Mouse (Mus musculus) liver, embryonic 15.5 days (tissue): ENCODE results near the gene Uhrf1bp1l. TPM values are rescaled to one million over a fixed set of nuclear protein-coding genes. Genes with fewer than 3 reads are reported as not detected.

Experiments
- ATAC-seq: fragments of 200-750 bp; cut with Nextera tagmentation; 2 replicates; pipeline ENCODE4 v1.8.0; 2017; ENCODE audit warnings: moderate number of reproducible peaks, mild to moderate bottlenecking, moderate library complexity; ENCODE audit not compliant: insufficient read depth
- H3K27ac ChIP-seq: fragments of 300-500 bp; sonication (generic); replicated peaks from 2 replicates; pipeline ENCODE4 v1.5.1; 2015; ENCODE audit warnings: mild to moderate bottlenecking, inconsistent platforms
- H3K27me3 ChIP-seq: fragments of 300-500 bp; sonication (generic); 2 replicates; pipeline ENCODE4 v1.6.1; 2015; ENCODE audit warnings: mild to moderate bottlenecking, inconsistent platforms
- H3K36me3 ChIP-seq: fragments of 300-500 bp; sonication (generic); replicated peaks from 2 replicates; pipeline ENCODE4 v1.6.1; 2015; ENCODE audit warnings: moderate library complexity, mild to moderate bottlenecking, inconsistent platforms
- H3K4me1 ChIP-seq: fragments of 300-500 bp; sonication (generic); replicated peaks from 2 replicates; pipeline ENCODE4 v1.6.1; 2015; ENCODE audit warnings: inconsistent platforms
- H3K4me2 ChIP-seq: fragments of 300-500 bp; sonication (generic); 2 replicates; pipeline ENCODE4 v1.6.1; 2015; ENCODE audit warnings: moderate library complexity, mild to moderate bottlenecking, inconsistent platforms
- H3K4me3 ChIP-seq: fragments of 300-500 bp; sonication (generic); replicated peaks from 2 replicates; pipeline ENCODE4 v1.5.1; 2015; ENCODE audit warnings: mild to moderate bottlenecking, inconsistent platforms
- H3K9ac ChIP-seq: fragments of 300-500 bp; sonication (generic); 2 replicates; pipeline ENCODE4 v1.6.1; 2015; ENCODE audit warnings: moderate library complexity, mild to moderate bottlenecking, inconsistent platforms
- H3K9me3 ChIP-seq: fragments of 300-500 bp; sonication (generic); replicated peaks from 2 replicates; pipeline ENCODE4 v1.6.1; 2016; ENCODE audit warnings: inconsistent platforms
- WGBS: fragments of 180-500 bp; shearing (Covaris S2); methylation state at CpG from one replicate; pipeline ENCODE4 v1.1.7; 2015; ENCODE audit warnings: mixed read lengths; ENCODE audit not compliant: insufficient replicate concordance; 5-methylcytosine and 5-hydroxymethylcytosine counted together
- polyA plus RNA-seq: library from polyadenylated mRNA; unstranded; fragments of >200 nt; fragmentation: Nextera tagmentation; extraction: Ambion mirVana; gene quantifications from 2 replicates; pipeline ENCODE4 v1.2.1, GENCODE M21; 2015

The Uhrf1bp1l gene
- polyA plus RNA-seq, 1 experiment from 2014 or later, result 11.1 TPM

GRCm38 (mm10) chr10:89744341-89744740 is 450 bp upstream of the Uhrf1bp1l start:
- peak overlapping the region; percentile 76 for H3K4me3 ChIP-seq
- 7% methylated on average over 3 of the region's 3 CpGs for WGBS
- peaks cover 36% of the 10 kb centered on the region for H3K4me1 ChIP-seq
- H3K4me2 ChIP-seq, result peak overlapping the region; percentile 96
- H3K27me3 ChIP-seq, result no peaks in the 10 kb centered on the region; the same call in 1 of the 2 replicates
- H3K36me3 ChIP-seq, result no peaks in the 10 kb centered on the region
- no peak for ATAC-seq
- H3K9me3 ChIP-seq, result no peaks in the 10 kb centered on the region
- H3K27ac ChIP-seq, result no peak overlapping the region
- 0 out of 2 replicates have a peak overlapping the region, but pooled peaks have one; percentile 81 for H3K9ac ChIP-seq

GRCm38 (mm10) chr10:89745666-89746020 is 852 bp downstream of the Uhrf1bp1l start:
- peak overlapping the region; percentile 83 for H3K27ac ChIP-seq
- no peaks in the 10 kb centered on the region for H3K9me3 ChIP-seq
- ATAC-seq, result no peak
- H3K4me3 ChIP-seq, result peak overlapping the region; percentile 76
- peak overlapping the region; percentile 96 for H3K4me2 ChIP-seq
- under 1% methylated on average over 14 of the region's 14 CpGs for WGBS
- peaks cover 39% of the 10 kb centered on the region for H3K4me1 ChIP-seq
- no peaks in the 10 kb centered on the region; the same call in 1 of the 2 replicates for H3K27me3 ChIP-seq
- H3K36me3 ChIP-seq, result no peaks in the 10 kb centered on the region
- H3K9ac ChIP-seq, result peak overlapping the region; percentile 81

GRCm38 (mm10) chr10:89746581-89746980 is 1.8 kb downstream of the Uhrf1bp1l start:
- peaks cover 39% of the 10 kb centered on the region for H3K4me1 ChIP-seq
- 63% methylated on average over 3 of the region's 3 CpGs for WGBS
- H3K9me3 ChIP-seq, result no peaks in the 10 kb centered on the region
- H3K4me2 ChIP-seq, result no peak overlapping the region; the same call in 1 of the 2 replicates
- H3K9ac ChIP-seq, result no peak overlapping the region
- no peaks in the 10 kb centered on the region for H3K36me3 ChIP-seq
- no peaks in the 10 kb centered on the region for H3K27me3 ChIP-seq
- H3K4me3 ChIP-seq, result no peak overlapping the region
- ATAC-seq, result no peak
- no peak overlapping the region for H3K27ac ChIP-seq

GRCm38 (mm10) chr10:89747221-89747905 is 2.6 kb downstream of the Uhrf1bp1l start:
- Histone ChIP-seq H3K27ac (no peak overlapping the region), H3K36me3 (no peaks in the 10 kb centered on the region), H3K9me3 (no peaks in the 10 kb centered on the region), H3K4me2 (no peak overlapping the region), H3K4me3 (no peak overlapping the region), H3K9ac (no peak overlapping the region), H3K27me3 (no peaks in the 10 kb centered on the region), H3K4me1 (peaks cover 46% of the 10 kb centered on the region)
- 69% methylated on average over 8 of the region's 8 CpGs for WGBS
- no peak for ATAC-seq

- Histone ChIP-seq H3K9ac (no peak overlapping the region), H3K27ac (no peak overlapping the region), H3K27me3 (no peaks in the 10 kb centered on the region), H3K36me3 (no peaks in the 10 kb centered on the region), H3K4me1 (peaks cover 50% of the 10 kb centered on the region), H3K4me3 (no peak overlapping the region), H3K4me2 (no peak overlapping the region), H3K9me3 (no peaks in the 10 kb centered on the region)
- ATAC-seq, result no peak
- WGBS, result 63% methylated on average over 1 of the region's 1 CpGs
Measured at GRCm38 (mm10) chr10:89747911-89748310, 3.1 kb downstream of the Uhrf1bp1l start.

- H3K36me3 ChIP-seq, result no peaks in the 10 kb centered on the region
- no peak overlapping the region for H3K27ac ChIP-seq
- WGBS, result 65% methylated on average over 2 of the region's 2 CpGs
- peaks cover 51% of the 10 kb centered on the region for H3K4me1 ChIP-seq
- no peak for ATAC-seq
- H3K4me3 ChIP-seq, result no peak overlapping the region
- no peak overlapping the region for H3K4me2 ChIP-seq
- no peaks in the 10 kb centered on the region for H3K27me3 ChIP-seq
- no peak overlapping the region for H3K9ac ChIP-seq
- H3K9me3 ChIP-seq, result no peaks in the 10 kb centered on the region
Measured at GRCm38 (mm10) chr10:89748619-89749018, 3.8 kb downstream of the Uhrf1bp1l start.

- peak; percentile 43; the same call in 1 of the 2 replicates for ATAC-seq
- H3K27me3 ChIP-seq, result no peaks in the 10 kb centered on the region
- H3K9me3 ChIP-seq, result no peaks in the 10 kb centered on the region
- peak overlapping the region; percentile 31 for H3K27ac ChIP-seq
- peaks cover 39% of the 10 kb centered on the region for H3K4me1 ChIP-seq
- H3K4me3 ChIP-seq, result no peak overlapping the region
- no peak overlapping the region for H3K9ac ChIP-seq
- 67% methylated on average over 5 of the region's 5 CpGs for WGBS
- no peaks in the 10 kb centered on the region for H3K36me3 ChIP-seq
- H3K4me2 ChIP-seq, result no peak overlapping the region
Measured at GRCm38 (mm10) chr10:89751069-89751468, 6.3 kb downstream of the Uhrf1bp1l start.

GRCm38 (mm10) chr10:89755231-89755630 is 10.4 kb downstream of the Uhrf1bp1l start:
- WGBS, result 71% methylated on average over 4 of the region's 4 CpGs
- H3K27ac ChIP-seq, result no peak overlapping the region
- no peaks in the 10 kb centered on the region for H3K27me3 ChIP-seq
- ATAC-seq, result no peak
- no peak overlapping the region for H3K4me3 ChIP-seq
- H3K4me2 ChIP-seq, result no peak overlapping the region
- H3K36me3 ChIP-seq, result no peaks in the 10 kb centered on the region
- H3K9ac ChIP-seq, result no peak overlapping the region
- peaks cover 17% of the 10 kb centered on the region for H3K4me1 ChIP-seq
- H3K9me3 ChIP-seq, result no peaks in the 10 kb centered on the region

- WGBS, result 71% methylated on average over 5 of the region's 5 CpGs
- H3K4me3 ChIP-seq, result no peak overlapping the region
- H3K4me1 ChIP-seq, result peaks cover 14% of the 10 kb centered on the region; the same call in 1 of the 2 replicates
- H3K27me3 ChIP-seq, result no peaks in the 10 kb centered on the region
- H3K4me2 ChIP-seq, result no peak overlapping the region
- H3K36me3 ChIP-seq, result no peaks in the 10 kb centered on the region
- H3K9ac ChIP-seq, result no peak overlapping the region
- no peaks in the 10 kb centered on the region for H3K9me3 ChIP-seq
- ATAC-seq, result no peak
- no peak overlapping the region for H3K27ac ChIP-seq
Measured at GRCm38 (mm10) chr10:89760772-89761171, 16.0 kb downstream of the Uhrf1bp1l start.

- Histone ChIP-seq H3K4me3 (no peak overlapping the region), H3K27me3 (no peaks in the 10 kb centered on the region), H3K36me3 (no peaks in the 10 kb centered on the region), H3K9me3 (no peaks in the 10 kb centered on the region), H3K9ac (no peak overlapping the region), H3K4me1 (peaks cover 20% of the 10 kb centered on the region), H3K27ac (no peak overlapping the region; the same call in 1 of the 2 replicates), H3K4me2 (no peak overlapping the region)
- ATAC-seq, result no peak
- WGBS, result 26% methylated on average over 9 of the region's 9 CpGs
Measured at GRCm38 (mm10) chr10:89764457-89765121, 19.8 kb downstream of the Uhrf1bp1l start.

- Histone ChIP-seq H3K27me3 (no peaks in the 10 kb centered on the region), H3K4me1 (peaks cover 26% of the 10 kb centered on the region), H3K4me2 (peak overlapping the region; percentile 5; the same call in 1 of the 2 replicates), H3K9ac (no peak overlapping the region), H3K27ac (no peak overlapping the region), H3K4me3 (no peak overlapping the region), H3K9me3 (no peaks in the 10 kb centered on the region), H3K36me3 (no peaks in the 10 kb centered on the region)
- ATAC-seq, result no peak
- 52% methylated on average over 11 of the region's 11 CpGs for WGBS
Measured at GRCm38 (mm10) chr10:89765790-89766714, 21.3 kb downstream of the Uhrf1bp1l start.
